Mouse (Mus musculus) liver, adult 2 months (tissue): ENCODE measurements around the gene Fzd2.

ENCODE experiments used
- CTCF ChIP-seq: fragments of 200-500 bp; IDR thresholded peaks from 2 replicates; pipeline ENCODE4 v1.5.1; 2011; ENCODE audit warnings: low read depth, low read length, control low read depth
- POLR2A ChIP-seq: fragments of 200-500 bp; IDR thresholded peaks from 2 replicates; pipeline ENCODE4 v1.6.1; 2011; ENCODE audit warnings: low read length, control low read depth; ENCODE audit not compliant: insufficient read depth; ENCODE audit errors: extremely low read depth

- TF ChIP-seq CTCF (no peak), POLR2A (no peak)
These were observed 15.3 kb downstream of the Fzd2 start for GRCm38 (mm10) chr11:102619449-102619848.
